Mouse (Mus musculus) midbrain, embryonic 14.5 days (tissue): ENCODE measurements around the gene Dpep2nb. TPM values are rescaled to one million over a fixed set of nuclear protein-coding genes. Genes with fewer than 3 reads are reported as not detected.

Experiments
- ATAC-seq: fragments of 200-750 bp; cut with Nextera tagmentation; 2 replicates; pipeline ENCODE4 v1.8.0; 2017; ENCODE audit warnings: moderate number of reproducible peaks, moderate library complexity; ENCODE audit not compliant: low FRiP score, low TSS enrichment
- DNase-seq: peaks from one replicate; pipeline ENCODE4 v3.0.0-alpha.2; 2015
- H3K27ac ChIP-seq: fragments of 300-500 bp; sonication (generic); replicated peaks from 2 replicates; pipeline ENCODE4 v1.5.1; 2014; ENCODE audit warnings: mild to moderate bottlenecking, low read depth, low read length, moderate library complexity
- H3K27me3 ChIP-seq: fragments of 300-500 bp; sonication (generic); 2 replicates; pipeline ENCODE4 v1.6.1; 2014; ENCODE audit warnings: low read length, control low read depth, mixed read lengths; ENCODE audit not compliant: control insufficient read depth, insufficient read depth
- H3K36me3 ChIP-seq: fragments of 300-500 bp; sonication (generic); 2 replicates; pipeline ENCODE4 v1.6.1; 2014; ENCODE audit warnings: low read length, control low read depth; ENCODE audit not compliant: control insufficient read depth, insufficient read depth
- H3K4me1 ChIP-seq: fragments of 300-500 bp; sonication (generic); 2 replicates; pipeline ENCODE4 v1.6.1; 2014; ENCODE audit warnings: mild to moderate bottlenecking, antibody characterized with exemption, low read length, control low read depth; ENCODE audit not compliant: control insufficient read depth, insufficient read depth
- H3K4me2 ChIP-seq: fragments of 300-500 bp; sonication (generic); 2 replicates; pipeline ENCODE4 v1.6.1; 2014; ENCODE audit warnings: mild to moderate bottlenecking, low read length, moderate library complexity
- H3K4me3 ChIP-seq: fragments of 300-500 bp; sonication (generic); replicated peaks from 2 replicates; pipeline ENCODE4 v1.5.1; 2014; ENCODE audit warnings: low read depth, low read length
- H3K9ac ChIP-seq: fragments of 300-500 bp; sonication (generic); replicated peaks from 2 replicates; pipeline ENCODE4 v1.6.1; 2014; ENCODE audit warnings: mild to moderate bottlenecking, low read length, moderate library complexity
- H3K9me3 ChIP-seq: fragments of 300-500 bp; sonication (generic); 2 replicates; pipeline ENCODE4 v1.6.1; 2016; ENCODE audit warnings: low read length, control low read depth, mixed read lengths; ENCODE audit not compliant: control insufficient read depth
- WGBS: fragments of 180-500 bp; shearing (Covaris S2); extraction: QIAGEN DNeasy Blood & Tissue Kit; methylation state at CpG from one replicate; pipeline ENCODE4 v1.1.7; 2014; 5-methylcytosine and 5-hydroxymethylcytosine counted together
- microRNA-seq: library from miRNA; unstranded; fragments of <30 nt; microRNA quantifications from one replicate; pipeline ENCODE4, GENCODE M21; 2016
- polyA plus RNA-seq: library from polyadenylated mRNA; unstranded; fragments of >200 nt; fragmentation: Nextera tagmentation; extraction: Ambion mirVana; gene quantifications from 2 replicates; pipeline ENCODE4 v1.2.1, GENCODE M21; 2014

Dpep2nb gene
- polyA plus RNA-seq, 1 experiment from 2014 or later, result not detected

DNA sequence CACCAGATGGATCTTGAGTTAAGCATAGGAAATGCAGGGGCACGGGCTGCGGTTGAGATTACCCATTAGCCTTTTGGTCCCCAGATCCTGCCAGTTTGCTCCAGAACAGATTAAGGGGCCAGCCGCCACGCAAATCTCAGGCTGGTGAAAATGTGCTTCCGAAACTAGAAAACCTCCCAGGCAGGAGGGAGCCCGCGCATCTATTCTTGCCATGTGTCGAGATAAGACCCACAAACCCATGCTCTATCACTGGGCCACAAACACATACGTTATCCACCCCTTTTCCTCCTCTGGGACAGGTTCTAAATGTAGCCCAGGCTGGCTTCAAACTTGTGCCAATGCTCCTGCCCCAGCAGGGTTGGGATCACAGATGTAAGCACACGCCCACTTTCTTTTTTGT, 44.2 kb downstream of the Dpep2nb start:
- H3K4me2 ChIP-seq, result no peak overlapping the region

DNA sequence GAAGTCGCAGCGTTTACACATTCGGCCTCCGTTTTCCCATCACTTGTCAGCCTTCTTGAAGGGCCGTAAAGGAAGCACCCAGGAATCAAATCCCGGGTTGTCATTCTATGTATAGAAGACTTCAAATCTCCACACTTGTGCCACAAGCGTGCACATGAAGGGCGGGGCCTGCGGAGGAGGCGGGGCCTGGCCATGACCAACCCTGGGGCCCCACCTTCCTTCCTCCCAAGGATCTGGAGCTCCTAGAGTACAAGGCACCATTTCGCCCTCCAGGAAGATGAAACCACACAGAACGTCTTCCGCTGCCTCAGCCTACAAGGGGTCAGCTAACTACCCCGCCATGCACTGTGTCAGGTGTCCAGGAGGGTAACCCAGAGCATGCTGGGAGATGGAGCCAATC, 44.7 kb downstream of the Dpep2nb start:
- WGBS, result 75% methylated on average over 14 of the region's 14 CpGs
- DNase-seq (no peak), ATAC-seq (no peak)
- Histone ChIP-seq H3K4me3 (no peak overlapping the region), H3K27ac (no peak overlapping the region), H3K9me3 (no peaks in the 10 kb centered on the region), H3K9ac (no peak overlapping the region), H3K4me2 (no peak overlapping the region), H3K4me1 (0 out of 2 replicates have a peak, but pooled peaks cover 5% of the 10 kb centered on the region), H3K36me3 (no peaks in the 10 kb centered on the region), H3K27me3 (peaks cover 15% of the 10 kb centered on the region)

More for the DNA sequence above, 44.2 kb downstream of the Dpep2nb start:
- H3K4me1 ChIP-seq, result 0 out of 2 replicates have a peak, but pooled peaks cover 5% of the 10 kb centered on the region
- ATAC-seq (no peak), DNase-seq (no peak)
- WGBS, result 88% methylated on average over 10 of the region's 10 CpGs
- H3K9ac ChIP-seq, result no peak overlapping the region
- peaks cover 19% of the 10 kb centered on the region for H3K27me3 ChIP-seq
- no peaks in the 10 kb centered on the region for H3K9me3 ChIP-seq
- no peak overlapping the region for H3K27ac ChIP-seq
- H3K4me3 ChIP-seq, result no peak overlapping the region
- no peaks in the 10 kb centered on the region for H3K36me3 ChIP-seq

DNA sequence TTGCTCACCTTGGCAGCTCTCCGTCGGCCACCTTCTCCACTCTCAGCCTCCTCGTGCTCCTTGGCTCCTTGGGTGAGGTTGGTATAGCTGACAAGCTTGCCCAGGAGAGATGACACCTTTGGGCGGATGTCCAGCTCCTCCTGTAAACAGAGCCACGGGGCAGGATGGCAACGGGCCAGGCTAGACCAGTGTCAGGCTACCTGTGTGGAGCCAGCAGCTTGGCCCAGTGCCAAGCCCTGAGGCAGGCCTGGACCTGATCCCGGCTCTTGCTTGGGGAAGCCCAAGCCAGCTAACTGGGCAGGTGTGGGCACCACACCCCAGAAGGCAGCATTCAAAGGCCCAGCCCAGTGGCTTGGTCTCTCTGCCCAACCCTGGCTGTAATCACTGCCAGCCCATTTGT, 46.4 kb downstream of the Dpep2nb start:
- Histone ChIP-seq H3K27ac (no peak overlapping the region), H3K9ac (no peak overlapping the region), H3K4me3 (no peak overlapping the region), H3K36me3 (no peaks in the 10 kb centered on the region), H3K9me3 (no peaks in the 10 kb centered on the region), H3K27me3 (no peaks in the 10 kb centered on the region), H3K4me2 (no peak overlapping the region), H3K4me1 (no peaks in the 10 kb centered on the region)
- ATAC-seq, result no peak
- DNase-seq, result peak; percentile 3
- WGBS, result 88% methylated on average over 7 of the region's 7 CpGs

DNA sequence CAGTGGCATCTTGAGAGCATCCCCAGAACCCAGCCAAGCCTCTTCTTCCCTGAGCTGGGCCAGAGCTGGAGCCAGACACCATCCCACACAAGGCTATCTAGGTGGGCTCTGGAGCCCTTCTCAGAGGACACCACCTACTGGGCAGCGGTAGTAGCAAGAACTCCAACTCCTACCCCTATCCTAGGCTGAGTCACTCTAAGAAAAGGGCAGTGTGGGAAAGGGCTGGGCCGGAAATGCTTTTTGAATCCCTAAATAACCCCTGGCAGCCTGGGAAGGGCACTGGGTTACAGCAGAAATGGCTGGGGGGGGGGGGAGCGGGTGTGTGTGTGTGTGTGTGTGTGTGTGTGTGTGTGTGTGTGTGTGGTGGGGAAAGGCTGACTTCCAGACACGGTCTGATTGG, 48.0 kb downstream of the Dpep2nb start:
- DNase-seq, result no peak
- Histone ChIP-seq H3K36me3 (no peaks in the 10 kb centered on the region), H3K4me2 (no peak overlapping the region), H3K27ac (no peak overlapping the region), H3K27me3 (no peaks in the 10 kb centered on the region), H3K9ac (no peak overlapping the region), H3K9me3 (no peaks in the 10 kb centered on the region), H3K4me3 (no peak overlapping the region), H3K4me1 (no peaks in the 10 kb centered on the region)
- 59% methylated on average over 3 of the region's 4 CpGs for WGBS
- ATAC-seq, result no peak

DNA sequence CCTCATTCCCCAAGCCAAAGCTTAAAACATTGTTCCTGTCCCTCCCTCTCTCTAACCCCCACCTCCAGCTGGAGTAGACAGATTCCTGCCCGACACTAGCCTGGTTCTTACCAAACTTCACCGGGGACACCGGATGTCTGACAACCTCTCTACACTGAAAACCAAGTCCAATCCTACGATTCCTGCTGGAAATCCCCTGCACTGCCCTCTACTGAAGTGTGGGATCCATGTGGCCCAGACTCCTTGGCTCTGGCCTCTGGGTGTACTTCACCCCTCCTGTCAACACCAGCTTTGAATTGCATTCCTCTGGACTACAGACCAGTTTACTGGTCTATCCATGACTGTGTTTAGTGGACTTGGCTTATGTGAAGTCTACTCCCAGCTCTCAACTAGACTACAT, 49.2 kb downstream of the Dpep2nb start:
- no peak overlapping the region for H3K9ac ChIP-seq
- no peaks in the 10 kb centered on the region for H3K27me3 ChIP-seq
- no peak overlapping the region for H3K4me2 ChIP-seq
- 95% methylated on average over 4 of the region's 4 CpGs for WGBS
- no peak overlapping the region for H3K4me3 ChIP-seq
- no peaks in the 10 kb centered on the region for H3K4me1 ChIP-seq
- no peaks in the 10 kb centered on the region for H3K9me3 ChIP-seq
- ATAC-seq (no peak), DNase-seq (no peak)
- no peak overlapping the region for H3K27ac ChIP-seq
- H3K36me3 ChIP-seq, result no peaks in the 10 kb centered on the region

DNA sequence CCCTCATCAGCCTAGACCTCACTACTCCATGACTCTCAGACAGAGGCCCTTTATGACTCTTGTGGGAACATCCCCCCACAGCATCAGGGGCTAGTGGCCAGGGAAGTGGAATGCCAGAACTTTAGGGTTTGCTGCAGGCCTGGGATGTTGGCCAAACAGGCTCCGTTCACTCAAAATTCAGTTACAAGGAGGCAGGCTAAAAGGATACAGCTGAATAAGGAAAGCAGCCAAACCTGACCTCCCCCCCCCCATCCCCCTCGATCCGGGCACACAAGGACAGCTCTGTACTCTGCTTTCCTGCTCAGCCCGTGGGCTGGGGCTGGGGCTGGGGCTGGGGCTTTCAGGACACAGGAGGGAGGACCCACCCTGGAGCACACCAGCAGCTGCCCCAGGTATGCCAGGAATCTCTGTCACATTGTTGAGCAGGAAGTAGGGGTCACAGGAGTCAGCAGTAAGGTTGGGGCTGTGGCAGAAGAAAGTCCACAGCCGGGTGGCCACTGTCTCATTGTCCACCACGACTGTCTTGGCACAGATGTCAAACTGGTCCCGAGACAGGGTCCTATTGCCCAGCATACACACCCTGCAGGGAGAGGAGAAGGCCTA, 54.6 kb downstream of the Dpep2nb start:
- ATAC-seq, result peak; percentile 63; the same call in 1 of the 2 replicates
- Histone ChIP-seq H3K27me3 (no peaks in the 10 kb centered on the region), H3K9me3 (no peaks in the 10 kb centered on the region), H3K4me3 (no peak overlapping the region), H3K27ac (0 out of 2 replicates have a peak overlapping the region, but pooled peaks have one; percentile 49), H3K36me3 (no peaks in the 10 kb centered on the region), H3K4me2 (no peak overlapping the region), H3K4me1 (no peaks in the 10 kb centered on the region), H3K9ac (no peak overlapping the region)
- WGBS, result 76% methylated on average over 7 of the region's 7 CpGs
- DNase-seq, result peak; percentile 37

DNA sequence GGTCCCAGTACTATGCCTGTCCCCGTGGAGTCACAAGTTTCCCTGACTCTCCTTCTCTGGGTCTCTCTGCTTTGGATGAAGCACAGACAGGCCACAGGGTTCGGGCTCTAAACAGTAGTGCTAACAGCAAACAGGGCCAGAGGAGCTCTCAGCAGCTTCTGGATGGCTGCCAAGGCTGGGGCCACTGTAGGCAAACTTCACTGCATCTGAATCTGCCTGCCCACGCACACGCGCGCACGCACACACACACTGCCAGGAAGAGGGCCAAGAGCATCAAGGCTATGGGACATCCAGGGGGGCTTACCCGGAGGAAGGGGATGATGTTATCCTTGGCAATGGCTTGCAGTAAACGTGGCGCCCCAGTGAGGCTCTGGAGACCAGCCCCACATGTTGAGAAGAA, 56.4 kb downstream of the Dpep2nb start:
- no peaks in the 10 kb centered on the region for H3K27me3 ChIP-seq
- no peak for ATAC-seq
- 74% methylated on average over 10 of the region's 10 CpGs for WGBS
- peak; percentile 70 for DNase-seq
- no peaks in the 10 kb centered on the region for H3K4me1 ChIP-seq
- no peaks in the 10 kb centered on the region for H3K9me3 ChIP-seq
- no peak overlapping the region for H3K4me2 ChIP-seq
- H3K27ac ChIP-seq, result no peak overlapping the region
- no peaks in the 10 kb centered on the region for H3K36me3 ChIP-seq
- no peak overlapping the region for H3K4me3 ChIP-seq
- no peak overlapping the region for H3K9ac ChIP-seq

Small RNAs within 50 kb of the gene (microRNA-seq; reads per million reads assigned to microRNA genes)
- not detected for gene Mir7074

Other genes starting within 250 kb of the Dpep2nb start
- gene Gfod2, start 247.3 kb downstream of the Dpep2nb start, polyA plus RNA-seq, result 75.4 and 77.8 TPM in 2 replicates
- gene Ranbp10, start 178.6 kb downstream of the Dpep2nb start, polyA plus RNA-seq, result 12.3 and 12.5 TPM in 2 replicates
- 0.24 and 0.32 TPM in 2 replicates for gene Tsnaxip1, start 178.2 kb downstream of the Dpep2nb start, polyA plus RNA-seq
- 46.7 and 55.7 TPM in 2 replicates for gene Cenpt, start 152.7 kb downstream of the Dpep2nb start, polyA plus RNA-seq
- 49.8 and 51.5 TPM in 2 replicates for gene Thap11, start 150.8 kb downstream of the Dpep2nb start, polyA plus RNA-seq
- 217 and 221 TPM in 2 replicates for gene Nutf2, start 145.4 kb downstream of the Dpep2nb start, polyA plus RNA-seq
- 47.8 and 49.2 TPM in 2 replicates for gene Edc4, start 125.1 kb downstream of the Dpep2nb start, polyA plus RNA-seq
- 0.78 TPM in 1 of 2 replicates, not detected in the other for gene Nrn1l, start 112.4 kb downstream of the Dpep2nb start, polyA plus RNA-seq
- 7.9 and 10.7 TPM in 2 replicates for gene Pskh1, start 105.5 kb downstream of the Dpep2nb start, polyA plus RNA-seq
- gene Ctrl, start 72.1 kb downstream of the Dpep2nb start, polyA plus RNA-seq, result 2.0 and 4.4 TPM in 2 replicates
- gene Psmb10, start 67.5 kb downstream of the Dpep2nb start, polyA plus RNA-seq, result 50.7 and 67.8 TPM in 2 replicates
- 1.0 and 1.5 TPM in 2 replicates for gene Lcat, start 62.6 kb downstream of the Dpep2nb start, polyA plus RNA-seq
- gene Slc12a4, start 39.9 kb downstream of the Dpep2nb start, polyA plus RNA-seq, result 3.7 and 5.2 TPM in 2 replicates
- gene Dpep3, start 26.5 kb downstream of the Dpep2nb start, polyA plus RNA-seq, result not detected in 2 replicates
- 23.1 and 23.2 TPM in 2 replicates for gene Dus2, start 14.6 kb downstream of the Dpep2nb start, polyA plus RNA-seq
- 17.7 and 21.1 TPM in 2 replicates for gene Ddx28, start 5.9 kb upstream of the Dpep2nb start, polyA plus RNA-seq
- 3.1 and 3.4 TPM in 2 replicates for gene Nfatc3, start 52.9 kb upstream of the Dpep2nb start, polyA plus RNA-seq
- 0.25 TPM in 1 of 2 replicates, not detected in the other for gene Esrp2, start 131.0 kb upstream of the Dpep2nb start, polyA plus RNA-seq
- 6.5 and 16.0 TPM in 2 replicates for gene Pla2g15, start 144.4 kb upstream of the Dpep2nb start, polyA plus RNA-seq
- gene Slc7a6, start 162.9 kb upstream of the Dpep2nb start, polyA plus RNA-seq, result 76.1 and 77.8 TPM in 2 replicates
- 32.3 and 32.9 TPM in 2 replicates for gene Slc7a6os, start 205.0 kb upstream of the Dpep2nb start, polyA plus RNA-seq
- gene Prmt7, start 205.0 kb upstream of the Dpep2nb start, polyA plus RNA-seq, result 52.1 and 56.5 TPM in 2 replicates